Mouse (Mus musculus) urinary bladder, postnatal 25 days (tissue): ENCODE results near the gene Gm15262.
"Not testable (repeated sequence)": the region's sequence is repeated elsewhere in the genome, so short reads cannot be mapped to it uniquely, and the experiment has no call there.

ENCODE experiments used
- DNase-seq: peaks from one replicate; pipeline ENCODE4 v3.0.0; 2022; ENCODE audit warnings: low spot score

The Gm15262 gene

DNA sequence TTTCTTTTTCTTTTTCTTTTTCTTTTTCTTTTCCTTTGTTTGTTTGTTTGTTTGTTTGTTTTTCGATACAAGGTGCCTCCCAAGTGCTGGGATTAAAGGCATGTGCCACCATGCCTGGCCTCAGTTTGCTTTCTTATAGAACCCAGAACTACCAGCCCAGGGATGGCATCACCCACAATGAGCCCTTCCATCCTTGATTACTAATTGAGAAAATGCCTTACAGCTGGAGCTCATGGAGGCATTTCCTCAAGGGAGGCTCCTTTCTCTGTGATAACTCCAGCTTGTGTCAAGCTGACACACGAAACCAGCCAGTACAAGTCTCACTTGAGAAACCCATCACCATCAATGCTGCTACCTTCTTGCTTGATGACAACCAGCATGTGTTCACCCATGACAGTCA lies at the start of gene Gm15262:
Gm15262 (plus strand) TSS at position 301 of the 400 bp plus-strand sequence.
- DNase-seq = not testable (repeated sequence)

DNA sequence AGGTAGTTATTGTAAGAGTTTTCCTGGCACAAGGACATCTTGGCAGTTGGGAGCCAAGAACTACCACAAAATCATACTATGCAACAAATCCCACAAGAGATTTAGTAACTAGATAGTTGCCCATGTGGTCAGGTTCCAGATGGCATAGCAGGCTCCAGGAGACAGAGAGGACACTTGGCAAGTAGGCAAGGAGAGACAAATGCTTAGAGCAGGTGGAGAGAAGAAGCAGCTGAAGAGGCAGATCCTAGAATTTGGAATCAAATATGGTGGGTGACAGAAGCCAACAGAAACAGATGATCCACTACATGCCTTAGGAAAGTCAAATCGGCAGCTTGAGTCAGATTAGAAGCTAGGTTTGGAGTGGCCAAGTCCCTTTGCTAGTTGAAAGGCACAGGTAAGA lies 20.9 kb downstream of the Gm15262 start:
- DNase-seq = no peak

DNA sequence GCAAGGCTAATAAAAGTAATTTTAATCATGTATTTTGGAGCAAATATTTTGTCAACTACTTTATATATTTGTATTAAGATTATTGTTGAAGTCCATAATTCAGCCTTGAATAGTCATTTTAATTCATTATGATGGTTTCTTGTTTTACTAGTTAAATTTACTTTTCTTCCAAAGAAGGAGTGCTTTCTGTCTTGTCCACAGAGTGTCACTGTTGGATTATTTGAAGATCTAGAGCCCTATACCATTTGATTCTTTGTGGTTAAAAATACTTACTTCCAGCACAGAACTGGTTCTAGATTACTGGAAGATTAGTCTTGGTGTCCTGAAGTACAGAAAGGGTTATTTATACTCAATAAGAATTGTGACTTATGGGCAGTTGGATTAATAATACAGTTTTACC lies 29.2 kb downstream of the Gm15262 start:
- DNase-seq = no peak

DNA sequence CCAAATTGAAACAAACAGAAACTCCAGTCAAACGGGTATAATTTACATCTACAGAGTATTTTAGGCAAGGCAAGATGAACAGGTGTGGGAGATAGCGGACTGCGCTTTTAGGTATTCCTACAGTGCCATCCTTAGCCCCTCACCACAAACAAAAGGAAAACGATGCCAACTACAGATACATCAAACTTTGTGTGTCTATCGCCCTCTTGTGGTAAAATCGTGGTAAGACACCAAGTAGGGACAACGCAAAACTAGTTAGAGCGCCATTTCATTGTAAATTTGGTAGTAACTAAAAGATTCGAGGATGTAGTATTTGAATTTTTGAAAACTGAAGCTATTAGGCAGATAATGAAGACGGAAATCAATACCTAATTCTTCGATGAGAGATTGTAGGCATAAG lies 83.7 kb downstream of the Gm15262 start:
- DNase-seq = no peak

DNA sequence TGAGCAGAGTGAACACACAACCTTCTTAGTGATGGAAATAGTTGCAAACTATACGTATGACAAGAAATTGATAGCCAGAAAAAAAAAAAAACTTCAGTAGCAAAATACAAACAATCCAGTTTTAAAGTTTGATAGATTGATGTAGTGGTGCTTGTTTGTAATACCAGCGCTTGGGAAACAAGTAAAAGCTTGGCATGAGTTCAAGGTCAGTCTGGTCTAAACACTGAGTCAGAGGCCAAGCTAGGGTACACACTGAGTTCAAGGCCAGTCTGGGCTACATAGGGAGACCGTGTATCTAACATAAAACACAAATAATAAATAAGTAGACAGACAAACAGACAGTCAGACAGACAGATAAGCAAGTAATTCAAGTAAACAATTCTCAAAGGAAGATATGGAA lies 84.2 kb downstream of the Gm15262 start:
- DNase-seq = no peak

DNA sequence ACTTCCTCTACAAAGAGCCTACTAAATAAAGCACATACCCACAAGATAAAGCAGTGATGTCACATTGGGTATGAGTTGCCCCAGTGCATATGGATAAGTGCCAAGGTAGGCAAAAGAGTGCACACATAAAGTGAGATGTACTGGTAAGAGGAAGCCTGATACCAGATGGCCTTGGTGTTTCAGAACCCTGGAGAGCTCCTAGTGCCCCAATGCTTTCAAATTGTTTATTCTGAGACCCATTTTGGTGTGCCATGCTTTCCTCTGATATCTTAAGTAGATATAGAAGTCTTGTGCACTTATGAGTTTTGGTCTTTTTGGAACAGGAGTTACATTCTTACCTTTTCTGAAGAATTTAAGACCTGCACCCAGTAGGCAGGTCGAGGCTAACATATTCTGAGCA lies 88.3 kb downstream of the Gm15262 start:
- no peak for DNase-seq

DNA sequence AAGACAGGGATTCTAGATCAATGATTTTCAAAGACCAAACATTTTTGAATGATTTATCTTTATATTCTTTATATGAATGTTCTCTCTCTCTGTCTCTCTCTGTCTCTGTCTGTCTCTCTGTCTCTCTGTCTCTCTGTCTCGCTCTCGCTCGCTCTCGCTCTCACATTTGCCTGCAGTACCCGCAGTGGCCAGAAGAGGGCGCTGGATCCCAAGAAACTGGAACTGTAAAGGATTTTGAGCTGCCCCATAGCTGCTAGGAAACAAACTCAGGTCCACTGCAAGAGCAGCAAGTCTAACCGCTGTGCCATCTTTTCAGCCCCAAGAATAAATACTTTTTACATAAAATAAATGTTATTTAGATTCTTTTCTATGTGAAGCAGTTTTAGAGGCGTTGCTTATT lies 98.5 kb downstream of the Gm15262 start:
- DNase-seq = peak; percentile 27

DNA sequence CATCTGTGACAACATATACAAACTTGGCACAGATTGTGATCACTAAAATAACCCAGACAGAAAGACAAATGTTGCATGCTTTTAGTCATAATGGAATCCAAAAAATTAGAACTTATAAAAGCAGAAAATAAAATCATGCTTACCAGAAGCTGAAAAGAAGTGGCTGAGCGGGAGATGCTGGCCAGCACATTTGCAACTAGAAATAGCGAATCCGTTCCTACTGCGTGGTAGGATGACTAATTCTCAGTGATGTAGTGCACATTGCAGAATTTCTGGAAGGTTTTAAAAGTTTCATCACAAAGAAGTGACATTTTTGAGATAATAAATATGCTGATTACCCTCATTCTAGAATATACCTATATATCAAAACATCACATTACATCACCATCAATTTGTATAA lies 100.7 kb downstream of the Gm15262 start:
- no peak for DNase-seq

DNA sequence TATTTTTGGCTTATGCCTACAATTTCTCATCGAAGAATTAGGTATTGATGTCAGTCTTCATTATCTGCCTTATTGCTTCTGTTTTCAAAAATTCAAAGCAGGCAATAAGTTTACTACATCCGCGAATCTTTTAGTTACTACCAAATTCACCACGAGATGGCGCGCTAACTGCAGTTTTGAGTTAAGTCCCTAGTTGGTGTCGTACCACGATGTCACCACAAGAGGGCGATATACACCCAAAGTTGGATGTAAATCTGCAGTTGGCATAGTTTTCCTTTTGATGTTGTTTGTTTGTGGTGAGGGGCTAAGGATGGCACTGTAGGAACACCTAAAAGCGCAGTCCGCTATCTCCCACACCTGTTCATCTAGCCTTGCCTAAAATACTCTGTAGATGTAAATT lies 111.9 kb downstream of the Gm15262 start:
- peak; percentile 66 for DNase-seq

DNA sequence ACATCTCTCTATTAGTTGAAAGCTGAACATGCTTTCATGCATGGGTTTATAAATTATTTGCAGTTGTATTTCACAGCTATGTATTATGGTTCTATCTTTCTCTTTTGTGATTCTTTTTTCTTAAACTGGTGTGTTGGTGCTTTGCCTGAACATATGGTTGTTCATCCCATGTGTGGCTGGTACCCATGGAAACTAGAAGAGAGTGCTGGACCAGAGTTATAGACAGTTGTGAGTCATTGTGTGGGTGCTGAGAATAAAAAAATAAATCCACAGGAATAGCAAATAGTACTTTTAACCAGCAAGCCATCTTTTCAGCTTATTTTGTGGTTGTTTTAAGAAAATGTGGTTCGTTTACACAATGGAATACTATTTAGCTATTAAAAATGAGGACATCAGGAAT lies 123.9 kb downstream of the Gm15262 start:
- DNase-seq = no peak
